Mouse (Mus musculus): ENCODE measurements around the gene Chrm3. TPM values are rescaled to one million over a fixed set of nuclear protein-coding genes. Genes with fewer than 3 reads are reported as not detected.

Chrm3 gene
- total RNA-seq, 1 experiment from 2014 or later = 3.9 TPM

DNA sequence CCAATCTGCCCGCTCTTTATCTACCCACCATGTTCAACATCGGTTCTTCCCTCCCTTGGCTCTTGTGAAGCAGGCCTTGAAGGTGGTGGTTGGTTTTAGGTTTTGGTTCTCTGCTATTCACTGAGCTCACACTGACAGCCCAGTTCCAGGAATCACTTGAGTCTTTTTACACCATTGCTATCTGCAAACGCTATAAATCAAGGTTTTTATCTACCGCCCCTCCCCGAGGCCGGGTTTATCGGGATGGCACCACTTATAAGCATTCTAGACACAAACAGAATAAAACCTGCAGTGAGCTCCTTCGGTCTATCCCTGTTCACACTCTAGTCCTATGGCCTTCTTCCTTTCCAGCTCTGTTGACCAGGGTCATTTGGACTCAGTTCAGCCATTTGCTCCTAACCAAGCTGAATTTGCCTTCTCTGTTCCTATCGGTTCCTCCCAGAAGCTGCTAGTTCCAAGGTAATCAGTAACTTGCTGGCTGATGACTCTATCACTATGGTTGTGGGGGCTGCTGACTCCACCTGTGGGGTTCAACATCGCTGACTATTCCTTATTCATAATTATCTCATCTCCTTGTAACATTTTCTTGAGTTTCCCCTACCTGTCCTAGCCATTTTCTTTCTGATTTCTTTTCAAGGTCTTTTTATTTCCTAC is 291.6 kb downstream of the Chrm3 start:
- no peak for DNase-seq

DNA sequence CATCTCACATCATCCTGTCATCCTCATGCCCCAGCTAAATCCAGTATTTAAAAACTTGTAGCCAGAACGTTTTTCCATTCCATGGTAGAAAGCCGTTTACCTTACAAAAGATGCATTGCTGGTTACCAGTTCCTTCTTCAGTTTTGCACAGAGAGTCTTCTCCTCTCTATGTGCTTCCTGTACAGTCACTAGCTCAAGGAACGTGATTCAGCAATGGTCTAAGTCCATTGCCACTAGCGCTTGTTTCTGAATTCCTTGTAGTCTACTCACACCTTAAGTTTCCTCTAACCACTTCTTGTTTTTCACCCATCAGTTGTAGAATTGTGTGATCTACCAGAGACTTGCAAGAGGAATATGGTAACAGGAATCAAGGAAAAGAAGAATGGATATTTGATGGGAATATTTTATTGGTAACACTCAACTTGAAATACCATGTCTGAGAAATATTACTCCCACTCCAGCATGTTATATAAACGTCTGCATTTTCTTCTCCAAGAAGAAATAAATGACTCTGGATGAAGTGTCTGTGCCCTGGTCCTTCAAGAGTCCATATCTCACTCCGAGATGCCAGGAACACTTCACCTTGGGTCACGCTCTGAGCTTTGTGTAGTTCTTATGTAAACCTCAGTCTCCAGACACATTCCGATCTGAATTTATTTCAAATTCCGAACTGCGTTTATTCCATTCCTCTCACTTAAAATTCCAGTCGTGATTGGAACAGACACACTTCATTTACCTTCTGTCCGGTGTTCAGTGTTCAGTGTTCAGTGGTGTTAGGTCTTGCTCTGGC is 293.6 kb downstream of the Chrm3 start:
- DNase-seq = no peak

DNA sequence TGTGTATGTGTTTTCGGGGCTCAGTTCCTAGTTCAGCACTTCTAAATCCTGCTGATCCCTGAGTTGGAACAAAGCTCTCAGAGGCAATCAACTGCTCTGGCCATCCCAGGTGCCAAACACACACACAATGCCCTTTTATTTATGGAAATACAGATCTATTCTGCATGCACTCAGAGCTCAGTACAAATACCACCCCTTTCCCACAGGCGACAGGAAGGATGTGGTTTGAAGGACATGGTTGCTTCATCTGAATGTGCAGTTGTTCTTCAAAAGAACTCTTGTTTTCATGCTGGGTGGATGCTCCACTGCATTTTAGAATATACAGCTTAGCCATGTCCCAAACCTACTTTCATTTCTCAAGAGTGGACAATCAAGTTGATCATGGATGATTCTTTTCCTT is 294.9 kb downstream of the Chrm3 start:
- peak; percentile 10 for DNase-seq

DNA sequence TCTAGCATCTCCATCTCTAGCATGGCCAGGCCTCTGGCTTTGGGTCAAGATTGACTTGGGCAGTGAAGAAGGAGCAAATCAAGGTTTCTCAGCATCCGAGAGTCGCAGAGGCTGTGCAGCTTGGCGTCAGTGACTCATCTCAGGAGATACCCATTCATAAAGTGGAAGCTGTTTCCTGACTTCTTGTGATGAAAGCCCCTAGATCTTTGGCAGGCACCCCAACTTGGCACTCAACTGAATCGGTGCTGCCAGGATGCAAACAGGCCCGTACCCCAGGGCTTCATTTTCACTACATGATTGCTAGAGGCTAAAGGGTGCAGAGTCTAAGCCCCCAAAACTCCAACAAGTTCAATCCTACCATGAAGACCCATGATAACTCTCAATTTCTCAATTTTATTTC is 298.0 kb downstream of the Chrm3 start:
- peak; percentile 46 for DNase-seq

DNA sequence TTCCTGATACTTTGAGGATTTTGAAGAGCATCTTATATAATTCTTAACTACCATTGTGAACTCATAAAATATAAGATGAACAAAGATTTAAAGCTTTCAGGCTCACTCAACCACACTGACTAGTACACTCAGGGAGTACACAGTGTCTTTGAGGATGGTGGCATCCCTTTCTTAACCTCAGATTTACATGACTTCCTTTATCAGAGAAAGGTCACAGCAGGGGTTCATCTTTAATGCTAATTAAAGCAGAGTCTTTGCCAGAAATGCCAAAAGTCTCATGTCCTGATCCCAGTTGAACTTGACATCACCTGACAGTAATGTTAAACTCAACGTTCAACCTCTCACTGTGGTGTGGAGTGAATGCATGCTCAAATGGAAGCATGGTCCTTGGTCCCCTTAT is 301.7 kb downstream of the Chrm3 start:
- DNase-seq = no peak

DNA sequence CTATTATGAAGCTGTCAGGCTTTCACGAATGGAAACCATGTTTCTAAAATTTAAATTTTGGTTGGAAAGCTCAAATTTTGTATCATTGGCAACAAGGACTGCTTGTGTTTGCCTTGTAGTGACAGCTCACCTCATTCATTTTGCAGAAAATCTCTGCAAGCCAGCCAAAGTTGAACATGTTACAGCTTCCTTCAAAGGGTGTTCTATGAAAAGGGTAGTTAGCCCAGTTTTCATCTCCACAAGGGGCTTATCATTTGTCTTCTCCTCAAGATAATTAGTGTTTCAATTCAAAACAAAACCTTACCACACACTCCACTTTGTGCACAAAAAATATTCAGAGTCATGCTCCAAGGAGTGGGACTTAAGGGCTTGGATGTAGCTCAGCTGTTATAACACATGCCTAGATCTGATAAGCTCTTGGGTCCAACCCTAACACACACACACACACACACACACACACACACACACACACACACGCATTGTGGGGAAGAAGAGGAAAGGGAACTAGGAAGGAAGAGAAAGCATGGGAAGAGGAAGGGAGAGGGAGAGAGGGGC is 302.9 kb downstream of the Chrm3 start:
- no peak for DNase-seq

DNA sequence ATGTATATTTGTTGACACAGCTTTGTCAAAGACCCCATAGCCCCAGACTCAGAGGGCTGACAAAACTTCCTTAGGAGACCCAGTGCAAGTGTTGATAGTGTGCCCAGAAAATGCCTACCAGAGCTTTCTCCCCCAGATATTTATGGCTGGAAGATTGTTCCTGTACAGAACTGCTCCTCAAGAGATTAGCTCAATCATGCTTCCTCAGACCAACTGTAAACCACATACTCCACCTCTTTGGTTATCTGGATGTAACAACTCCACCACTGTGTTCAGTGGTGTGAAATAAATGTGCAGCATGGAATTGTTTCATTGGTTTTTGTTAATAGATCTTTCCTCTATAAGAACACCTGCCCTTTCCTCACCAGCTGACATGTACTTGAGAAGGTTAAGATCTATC is 306.6 kb downstream of the Chrm3 start:
- no peak for DNase-seq

DNA sequence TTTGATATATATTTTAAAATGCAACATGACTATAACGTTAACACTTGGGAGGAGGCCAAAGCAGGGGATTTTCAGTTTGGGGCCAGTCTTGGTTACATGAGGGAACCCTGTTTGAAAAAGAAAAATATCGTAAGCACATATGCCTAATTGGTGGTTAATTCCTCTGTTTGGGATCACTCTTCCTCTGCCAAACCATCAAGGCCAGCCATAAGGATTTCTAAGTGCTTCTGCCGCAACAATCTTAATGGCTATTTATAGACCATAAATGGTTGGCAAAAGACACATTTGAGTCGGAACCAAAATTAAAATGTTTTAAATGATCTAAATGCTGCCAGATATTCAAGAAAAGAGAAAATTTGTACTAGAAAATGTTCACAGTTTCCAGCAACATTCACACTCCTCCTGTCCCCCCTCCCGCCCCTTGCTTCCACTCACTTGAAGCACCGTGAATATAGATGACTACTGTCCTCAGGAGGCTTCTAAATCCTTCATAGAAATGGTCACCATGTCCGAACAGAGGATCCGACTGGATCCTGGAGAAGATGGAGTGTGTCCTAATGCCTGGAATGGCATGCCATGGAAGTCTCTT is 307.3 kb downstream of the Chrm3 start:
- no peak for DNase-seq

DNA sequence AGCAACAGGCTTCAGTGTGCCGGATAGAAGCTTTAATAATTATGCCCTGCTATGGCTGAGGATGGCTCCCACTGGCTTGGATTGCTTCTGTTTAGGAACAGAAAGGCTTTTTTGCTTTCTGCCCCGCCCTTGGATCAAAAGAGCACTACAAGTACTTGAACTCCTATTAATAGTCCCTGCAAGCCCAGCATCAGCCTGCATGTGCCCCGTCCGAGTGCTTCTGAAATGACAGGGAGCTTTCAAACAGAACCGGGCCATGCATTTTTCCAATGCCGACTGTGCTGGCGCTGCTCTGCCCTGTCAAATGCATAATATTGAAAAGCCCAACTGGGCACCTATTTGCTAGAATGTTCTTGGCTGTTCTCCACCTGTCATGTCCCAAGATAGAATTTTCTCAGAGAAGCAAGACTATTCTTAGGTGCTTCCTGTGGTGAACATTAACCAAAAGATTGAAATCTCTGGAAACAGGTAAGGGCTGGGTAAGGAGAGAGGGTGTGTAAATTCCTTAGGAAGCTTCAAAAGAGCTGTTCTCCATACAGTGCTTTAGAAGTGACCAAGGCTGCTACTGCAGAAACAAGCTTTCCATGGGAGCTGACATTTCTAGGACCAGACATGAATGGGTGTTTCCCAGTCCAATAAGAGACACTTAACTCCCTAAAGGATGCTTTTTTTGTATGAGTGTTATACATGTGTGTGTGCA is 314.8 kb downstream of the Chrm3 start:
- DNase-seq = no peak

DNA sequence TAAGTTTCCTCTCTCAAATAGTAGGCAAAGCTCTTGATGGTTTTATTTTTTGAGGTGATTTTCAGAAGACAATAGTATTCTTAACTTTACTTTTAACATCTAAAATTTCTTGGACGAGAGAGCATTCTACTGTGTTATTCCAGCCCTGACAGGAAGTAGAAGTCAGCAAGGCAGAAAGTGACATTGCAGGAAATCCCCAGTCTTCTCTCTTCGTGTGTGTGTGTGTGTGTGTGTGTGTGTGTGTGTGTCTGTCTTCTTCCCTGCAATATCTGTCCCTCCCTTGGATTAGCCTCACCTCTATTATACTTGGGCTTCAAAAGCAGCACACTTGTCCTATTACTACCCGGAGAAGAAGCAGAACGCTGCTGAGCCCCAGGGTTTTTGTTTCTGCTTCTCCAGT is 316.6 kb downstream of the Chrm3 start:
- no peak for DNase-seq

DNA sequence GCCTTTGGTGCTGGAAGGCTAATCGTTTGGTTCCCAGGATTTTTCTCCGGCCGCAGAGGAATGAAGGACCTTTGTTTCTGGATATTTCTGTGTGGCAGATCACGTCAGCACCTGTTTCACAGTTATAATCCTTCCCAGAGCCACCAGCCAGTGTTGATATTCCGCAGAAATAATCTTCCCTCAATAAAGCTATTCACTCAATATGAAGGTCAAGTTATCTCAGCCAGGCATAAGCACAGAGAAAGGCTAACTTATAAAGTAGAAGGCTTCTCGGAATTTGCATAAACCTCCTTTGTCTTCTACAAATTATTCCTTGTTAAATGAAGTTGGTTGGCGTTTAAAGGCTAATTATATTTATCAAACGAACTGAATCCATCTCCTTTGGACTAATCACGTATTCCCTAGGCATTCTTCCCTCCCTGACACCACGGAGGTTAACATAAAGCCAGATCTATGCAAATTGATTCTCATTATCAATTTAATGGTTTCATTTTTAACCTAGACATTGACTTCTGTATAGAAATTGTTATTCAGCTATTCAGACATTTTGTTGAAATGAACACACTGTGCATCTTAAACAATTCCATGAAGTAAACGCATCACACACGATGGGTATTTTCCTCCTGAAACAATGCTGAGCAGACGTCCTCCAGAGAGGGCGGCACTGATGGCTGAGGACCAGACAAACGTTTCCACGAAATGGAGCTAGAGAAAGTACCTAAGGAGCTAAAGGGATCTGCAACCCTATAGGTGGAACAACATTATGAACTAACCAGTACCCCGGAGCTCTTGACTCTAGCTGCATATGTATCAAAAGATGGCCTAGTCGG is 326.9 kb downstream of the Chrm3 start:
- no peak for DNase-seq

DNA sequence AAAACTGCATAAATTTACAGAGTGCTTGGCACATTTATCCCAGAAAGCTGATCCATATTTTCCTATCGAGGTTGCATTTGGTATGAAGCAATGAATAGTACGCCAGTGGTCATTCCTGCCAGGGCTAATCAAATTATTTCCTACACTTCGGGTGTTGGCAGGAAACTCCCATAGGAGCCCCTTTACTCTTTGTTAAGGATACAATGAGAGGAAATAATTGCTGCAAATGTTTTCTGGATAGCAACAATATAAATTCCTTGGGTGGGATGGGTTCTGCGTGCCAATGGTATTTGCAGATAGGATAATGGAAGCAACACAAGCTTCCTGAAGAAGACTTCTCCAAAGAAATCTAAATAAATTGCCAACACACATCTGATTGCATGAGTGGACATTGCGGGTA is 329.1 kb downstream of the Chrm3 start:
- DNase-seq = no peak

DNA sequence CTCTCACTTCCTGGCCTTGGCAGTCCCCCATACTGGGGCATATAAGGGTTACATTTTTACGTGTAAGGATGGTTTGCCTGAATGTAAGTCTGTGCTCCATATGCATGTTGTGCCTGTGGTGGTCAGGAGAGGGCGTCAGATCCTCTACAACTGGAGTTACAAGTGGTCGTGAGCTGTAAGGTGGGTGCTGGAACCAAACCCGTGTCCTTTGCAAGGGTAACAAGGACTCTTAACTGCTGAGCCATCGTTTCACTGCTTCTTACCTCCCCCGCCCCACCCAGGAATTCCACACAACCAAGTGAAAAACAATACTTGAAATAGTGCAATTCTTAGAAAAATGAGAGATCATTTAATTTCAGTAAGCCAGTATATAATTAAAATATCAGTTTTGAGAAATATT is 330.7 kb downstream of the Chrm3 start:
- no peak for DNase-seq

DNA sequence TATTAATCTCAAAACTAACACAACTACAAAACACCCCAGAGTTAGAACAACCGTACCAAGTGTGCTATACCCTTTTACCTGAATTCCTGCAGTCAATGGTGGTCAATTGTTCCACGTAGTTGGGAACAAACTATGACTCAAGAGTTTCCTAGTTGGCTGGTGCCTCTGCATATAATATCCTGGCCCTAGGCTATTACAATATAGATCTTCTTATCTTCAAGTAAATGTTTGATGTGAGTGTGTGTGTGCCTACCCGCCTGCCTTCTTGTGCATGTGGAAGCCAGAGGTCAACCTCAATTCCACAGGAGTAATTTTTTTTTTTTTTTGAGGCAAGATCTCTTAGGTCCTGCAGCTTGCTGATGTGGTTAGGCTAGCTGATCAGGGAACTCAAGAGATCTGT is 335.5 kb downstream of the Chrm3 start:
- no peak for DNase-seq

DNA sequence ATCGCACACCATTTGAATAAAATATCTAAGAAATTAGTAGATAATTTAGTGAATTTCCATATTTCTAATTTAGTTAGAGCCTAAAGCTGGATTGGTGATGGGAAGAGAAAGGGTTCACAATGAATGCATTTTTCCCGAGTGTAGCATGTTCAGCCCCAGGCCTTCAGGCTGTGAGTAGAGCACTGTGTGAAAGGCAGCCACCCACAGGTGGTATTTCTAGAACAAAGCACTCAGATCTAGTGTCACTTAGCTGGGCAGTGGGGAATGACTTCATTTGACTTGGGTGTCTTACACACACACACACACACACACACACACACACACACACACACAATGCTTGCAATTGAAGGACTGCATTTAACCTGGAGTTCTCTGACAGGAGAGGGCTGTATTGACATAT is 337.5 kb downstream of the Chrm3 start:
- DNase-seq = no peak

DNA sequence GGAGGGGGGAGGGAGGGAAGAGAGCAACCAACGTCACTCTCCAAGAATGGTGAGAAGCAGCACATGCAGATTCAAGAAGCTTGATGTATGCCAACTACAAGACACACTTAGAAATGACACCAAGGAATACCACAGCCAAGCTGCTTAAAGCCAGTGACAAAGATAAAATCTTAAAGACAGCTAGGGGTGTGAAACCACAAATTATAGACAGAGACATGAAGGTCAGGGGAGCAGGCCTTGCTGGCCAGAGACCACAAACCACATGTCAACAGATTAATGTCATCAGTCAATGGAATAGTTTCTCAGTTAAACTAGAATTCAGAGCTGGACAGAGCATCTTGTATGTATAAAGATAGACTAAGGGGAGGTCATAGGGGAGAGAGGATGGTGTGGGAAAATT is 341.4 kb downstream of the Chrm3 start:
- DNase-seq = no peak

DNA sequence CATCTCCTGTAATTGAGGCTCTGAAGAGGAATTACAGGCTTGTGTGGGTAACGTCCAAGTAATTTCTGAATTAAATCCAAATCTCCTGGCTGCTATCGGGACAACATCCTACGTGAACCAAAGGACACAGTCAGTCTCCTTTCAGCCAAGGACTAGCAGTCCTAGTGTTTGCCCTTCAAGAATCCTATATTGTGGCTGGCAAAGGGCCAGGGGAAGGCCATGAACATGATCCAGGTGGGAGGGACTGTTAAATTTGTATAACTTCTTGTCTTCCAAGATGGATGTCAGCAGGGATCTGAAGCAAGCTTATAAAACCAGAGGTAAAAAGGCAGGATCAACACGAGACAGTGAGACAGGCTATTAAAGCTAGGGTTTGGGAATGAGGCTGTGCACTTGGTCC is 357.7 kb downstream of the Chrm3 start:
- DNase-seq = no peak

DNA sequence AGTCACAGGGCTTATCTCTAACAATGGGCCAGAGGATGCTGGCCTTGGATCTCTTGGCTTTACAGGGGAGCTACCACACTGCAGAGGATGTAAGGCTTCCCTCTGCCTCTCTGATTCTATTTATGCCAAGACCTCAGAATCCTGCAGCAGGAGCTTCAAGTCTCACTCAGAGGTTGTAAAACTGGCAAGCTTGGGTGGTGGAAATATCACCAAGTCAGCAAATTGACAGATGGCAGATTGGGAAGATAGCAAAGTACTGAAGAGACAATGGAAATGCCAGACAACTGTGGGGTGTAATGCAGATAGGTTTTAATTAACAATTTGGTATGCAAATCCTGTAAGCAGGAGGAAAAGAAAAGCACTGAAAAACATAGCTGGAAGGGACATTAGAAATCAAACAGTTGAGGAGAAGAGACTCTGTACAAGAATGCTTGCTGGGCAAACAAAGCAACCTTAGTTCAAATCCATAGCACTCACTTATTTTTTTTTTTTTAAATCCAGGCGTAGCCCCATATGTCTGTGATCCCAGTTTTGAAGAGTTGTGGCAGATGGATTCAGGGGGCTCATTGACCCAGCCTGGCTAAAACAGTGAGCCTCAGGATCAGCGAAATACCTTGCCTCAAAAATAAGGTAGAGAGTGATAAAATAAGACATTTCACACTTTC is 362.9 kb downstream of the Chrm3 start:
- no peak for DNase-seq

DNA sequence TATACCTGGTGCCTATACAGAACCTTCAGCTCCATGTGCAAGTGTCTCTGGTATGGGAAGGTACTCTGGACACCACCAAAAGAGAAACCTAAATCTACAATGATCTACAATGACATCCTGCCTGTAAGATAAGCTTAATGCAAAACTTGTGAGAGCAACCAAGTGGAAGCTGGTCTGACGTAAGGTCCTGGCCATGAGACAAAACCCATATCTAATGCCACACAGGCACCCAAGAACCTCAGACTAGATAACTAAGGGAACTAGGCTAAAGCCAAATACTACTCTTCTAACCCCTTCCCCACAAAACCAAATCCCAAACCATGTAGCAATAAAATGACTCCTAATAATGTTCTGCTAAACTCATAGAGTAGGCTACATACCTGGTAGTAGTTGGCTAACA is 364.8 kb downstream of the Chrm3 start:
- no peak for DNase-seq

DNA sequence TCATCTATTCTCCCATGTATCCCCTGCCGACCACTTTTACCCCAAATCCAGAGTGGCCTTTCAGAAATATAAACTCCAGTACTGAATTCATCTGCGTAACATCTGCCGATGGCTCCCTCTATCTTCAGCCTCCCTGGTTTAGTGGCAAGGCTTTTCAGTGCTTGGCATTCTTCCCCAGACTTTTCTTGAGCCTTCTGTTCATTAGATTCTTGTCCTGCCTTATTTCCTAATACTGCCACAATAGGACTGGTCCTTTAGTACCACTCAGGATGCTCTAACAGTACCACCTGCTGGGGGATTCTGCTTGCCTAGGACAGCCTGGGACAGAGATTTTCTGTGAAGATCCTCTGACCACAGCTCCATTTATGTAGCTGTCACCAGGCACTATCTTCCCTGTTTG is 367.1 kb downstream of the Chrm3 start:
- DNase-seq = no peak

DNA sequence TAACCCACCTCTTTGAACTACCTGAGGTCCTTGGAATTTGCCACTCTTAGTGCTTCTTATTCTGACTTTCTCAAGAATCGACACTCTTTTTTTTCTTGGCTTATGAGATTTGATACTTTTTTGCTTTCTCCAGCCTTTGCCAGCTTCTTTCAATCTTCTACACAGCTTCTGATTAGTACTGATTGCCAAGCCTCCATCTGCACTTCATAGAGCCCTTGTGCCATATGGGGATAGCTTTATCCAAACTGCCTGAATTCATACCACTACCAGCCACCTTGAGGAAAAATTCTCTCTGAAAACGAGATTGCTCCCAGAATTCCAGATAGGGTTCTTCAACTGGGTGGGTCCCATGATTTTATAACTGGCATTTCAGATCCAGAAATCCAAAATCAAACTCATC is 368.0 kb downstream of the Chrm3 start:
- no peak for DNase-seq

Measured in adrenal gland, postnatal 14 days (tissue).